Mouse (Mus musculus) stomach, postnatal 0 days (tissue): ENCODE results near the gene Samd10.

Source experiments
- CTCF ChIP-seq: IDR thresholded peaks from 2 replicates; pipeline ENCODE4 v1.5.1; 2016; ENCODE audit warnings: antibody characterized with exemption, low read depth, mild to moderate bottlenecking, moderate library complexity
- EP300 ChIP-seq: optimal IDR thresholded peaks from 2 replicates; pipeline ENCODE3; 2016; ENCODE audit warnings: antibody characterized with exemption

- TF ChIP-seq CTCF (no peak), EP300 (no peak)
Observed at GRCm38 (mm10) chr2:181576613-181577012, 22.4 kb downstream of the Samd10 start.
